Mouse (Mus musculus) ES-CJ7 (cell line): ENCODE measurements around the gene Hist1h2bp.

Source experiments
- DNase-seq: peaks from one replicate; pipeline ENCODE4 v3.0.0; 2011; ENCODE audit warnings: low read depth, low spot score

Gene Hist1h2bp

DNA sequence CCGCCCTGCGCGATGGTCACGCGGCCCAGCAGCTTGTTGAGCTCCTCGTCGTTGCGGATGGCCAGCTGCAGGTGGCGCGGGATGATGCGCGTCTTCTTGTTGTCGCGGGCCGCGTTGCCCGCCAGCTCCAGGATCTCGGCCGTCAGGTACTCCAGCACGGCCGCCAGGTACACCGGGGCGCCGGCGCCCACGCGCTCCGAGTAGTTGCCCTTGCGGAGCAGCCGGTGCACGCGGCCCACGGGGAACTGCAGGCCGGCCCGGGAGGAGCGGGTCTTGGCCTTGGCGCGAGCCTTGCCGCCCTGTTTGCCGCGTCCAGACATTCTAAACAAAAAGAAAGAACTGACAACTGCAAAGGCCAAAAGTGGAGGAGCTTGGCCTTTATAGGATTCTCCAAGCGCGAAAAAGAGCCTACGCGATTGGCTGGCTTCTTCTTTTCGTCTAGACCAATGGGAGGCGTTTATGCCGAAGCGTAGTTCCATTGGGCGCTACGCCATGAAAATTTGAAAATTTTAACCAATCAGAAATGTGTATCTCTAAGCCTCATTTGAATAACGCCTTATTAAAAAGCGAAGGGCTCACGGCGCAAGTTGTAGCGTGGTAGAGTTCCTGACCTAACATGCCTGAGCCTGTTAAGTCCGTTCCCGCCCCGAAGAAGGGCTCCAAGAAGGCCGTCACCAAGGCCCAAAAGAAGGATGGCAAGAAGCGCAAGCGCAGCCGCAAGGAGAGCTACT, at the start of gene Hist1h2bp, which contains the start of gene Hist1h2an:
Gene Hist1h2bp (plus strand): TSS at position 563 of the 731 bp plus-strand sequence.
Gene Hist1h2an (minus strand): TSS at position 320 of the 731 bp plus-strand sequence.
- DNase-seq = peak; percentile 98

DNA sequence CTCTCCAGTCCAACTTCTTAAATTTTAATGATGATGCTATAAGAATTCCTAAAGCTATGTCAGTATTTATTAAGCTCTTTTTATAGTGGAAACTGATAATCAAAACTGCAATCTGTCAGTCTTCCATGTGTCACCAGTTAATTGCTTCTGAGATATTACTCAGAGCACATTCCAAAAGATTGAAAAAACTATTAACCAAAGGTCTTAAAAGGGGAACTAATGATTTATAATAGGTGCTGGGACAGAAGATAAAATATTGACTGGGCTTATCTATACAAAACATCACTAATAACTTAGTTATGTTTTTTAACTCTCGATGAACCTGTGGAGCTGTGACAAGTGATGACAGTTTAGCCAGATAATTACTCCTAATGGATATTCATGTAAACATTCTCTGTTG, 42.3 kb upstream of the Hist1h2bp start:
- DNase-seq = no peak

DNA sequence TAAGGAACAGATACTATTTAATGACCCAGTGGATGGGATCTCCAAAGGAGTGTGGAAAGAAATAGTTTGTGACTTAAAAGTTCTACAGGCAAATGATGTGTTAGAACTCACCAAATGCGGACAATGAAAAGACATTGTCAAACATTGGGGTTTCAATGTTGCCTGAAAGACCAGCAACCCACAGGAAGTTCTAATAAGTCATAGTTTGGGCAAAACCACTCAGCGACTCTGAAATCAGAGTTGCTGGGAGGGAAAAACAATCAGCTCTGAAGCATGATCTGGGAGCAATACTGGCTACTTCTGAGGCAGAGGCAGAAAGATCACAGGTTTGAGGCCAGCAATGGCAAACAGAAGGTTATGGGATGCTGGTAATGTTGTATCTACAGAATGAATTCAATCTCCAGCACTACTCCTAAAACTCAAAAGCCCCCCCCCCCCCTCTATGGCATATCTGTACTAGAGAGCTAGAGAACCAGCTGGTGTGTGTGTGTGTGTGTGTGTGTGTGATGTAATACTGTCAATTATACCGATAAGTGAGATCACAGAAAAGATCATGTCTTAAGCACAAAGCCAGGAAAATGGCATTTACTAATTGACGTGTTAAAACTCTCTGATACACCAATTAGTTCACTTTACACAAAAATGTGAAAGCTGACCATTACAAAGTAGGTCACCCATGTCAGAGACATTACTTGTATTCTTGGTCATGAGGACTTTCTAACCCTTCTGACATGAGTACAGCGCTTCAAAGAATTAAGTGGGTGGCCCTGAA, 37.7 kb upstream of the Hist1h2bp start:
- DNase-seq = peak; percentile 71

DNA sequence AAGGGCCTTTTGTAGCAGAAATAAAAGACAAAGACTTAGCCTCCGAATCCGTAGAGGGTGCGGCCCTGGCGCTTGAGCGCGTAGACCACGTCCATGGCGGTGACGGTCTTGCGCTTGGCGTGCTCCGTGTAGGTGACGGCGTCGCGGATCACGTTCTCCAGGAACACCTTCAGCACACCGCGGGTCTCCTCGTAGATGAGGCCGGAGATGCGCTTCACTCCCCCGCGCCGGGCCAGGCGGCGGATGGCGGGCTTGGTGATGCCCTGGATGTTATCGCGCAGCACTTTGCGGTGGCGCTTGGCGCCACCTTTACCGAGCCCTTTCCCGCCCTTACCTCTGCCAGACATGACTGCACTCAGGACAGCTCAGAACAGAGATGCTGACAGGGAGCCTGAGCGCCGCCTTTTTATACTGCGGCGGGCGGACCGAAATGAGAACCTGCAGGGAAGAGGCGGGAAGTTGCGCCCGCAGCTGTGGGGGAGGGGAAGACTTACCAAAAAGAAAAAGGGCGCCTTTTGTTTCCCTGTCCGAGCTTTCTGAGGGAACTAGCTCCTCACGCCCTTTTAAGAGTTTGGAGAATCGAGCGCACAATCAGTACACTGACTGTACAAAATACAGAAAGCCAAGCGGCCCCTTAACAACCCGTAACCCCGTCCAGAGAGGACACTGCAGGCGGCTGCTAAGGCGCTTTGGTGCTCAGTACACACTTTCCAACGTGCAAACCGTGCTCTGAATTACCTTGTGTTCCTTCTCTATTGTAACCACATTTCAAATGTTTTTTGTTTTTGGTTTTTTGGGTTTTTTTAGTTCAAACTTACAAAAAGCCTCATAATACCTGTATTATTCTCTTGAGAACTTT, 36.9 kb upstream of the Hist1h2bp start, which contains the start of gene Hist1h4k:
Gene Hist1h4k (minus strand): TSS at position 347 of the 859 bp plus-strand sequence.
- DNase-seq = peak; percentile 96

DNA sequence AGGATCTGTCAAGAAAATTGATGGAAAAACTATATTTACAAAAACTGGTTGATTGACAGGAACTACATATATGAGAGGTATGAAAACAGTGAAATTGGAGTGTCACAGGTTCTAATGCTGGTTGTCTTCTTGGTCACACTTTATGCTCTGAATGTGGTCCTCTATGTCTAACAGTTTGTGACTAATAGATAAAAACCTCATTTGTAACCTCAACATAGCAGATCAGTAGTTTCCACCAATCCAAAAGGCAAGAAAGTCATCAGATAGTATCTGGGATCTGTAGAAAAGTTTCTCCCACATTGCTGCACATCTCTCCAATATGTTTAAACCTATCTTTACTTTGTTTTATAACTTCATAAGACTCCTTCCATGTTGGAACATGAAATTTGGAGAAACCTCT, 35.8 kb upstream of the Hist1h2bp start:
- DNase-seq = no peak

DNA sequence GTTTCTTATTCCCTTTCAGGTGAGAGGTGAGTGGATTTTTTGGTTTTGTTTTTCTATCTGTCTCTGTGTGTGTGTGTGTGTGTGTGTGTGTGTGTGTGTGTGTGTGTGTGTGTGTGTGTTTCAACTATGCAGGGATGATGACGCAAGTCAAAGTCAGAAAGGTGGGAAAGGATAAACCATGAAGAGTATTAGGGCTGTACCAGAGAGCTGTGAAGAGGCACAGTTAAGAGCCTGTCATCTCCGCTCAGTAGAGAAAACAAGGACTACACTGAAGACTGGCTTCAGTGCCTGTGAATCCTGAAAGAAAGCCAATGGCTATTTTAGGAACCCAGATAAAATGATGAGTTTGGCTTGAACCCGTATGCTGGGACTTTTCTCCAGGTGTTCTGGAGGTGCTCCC, 35.4 kb upstream of the Hist1h2bp start:
- DNase-seq = peak; percentile 33

DNA sequence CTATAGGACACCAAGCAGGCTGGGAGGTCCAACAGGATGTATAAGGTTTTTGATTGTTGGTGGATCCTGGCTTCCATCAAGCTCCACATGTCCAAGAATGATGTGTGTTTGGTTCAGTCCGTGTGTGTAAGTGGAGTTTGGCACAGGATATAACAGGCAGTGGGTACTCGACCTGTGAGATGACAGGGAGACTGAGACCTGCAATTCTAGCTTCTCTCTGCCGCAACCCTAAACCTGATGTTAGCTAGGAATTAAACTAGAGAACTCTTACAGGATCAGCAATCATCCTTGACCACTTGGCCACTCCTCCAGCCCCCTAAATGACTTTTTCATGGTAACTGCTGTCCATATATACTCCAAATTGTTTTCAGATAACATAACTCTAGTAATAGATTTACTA, 34.9 kb upstream of the Hist1h2bp start:
- peak; percentile 60 for DNase-seq

DNA sequence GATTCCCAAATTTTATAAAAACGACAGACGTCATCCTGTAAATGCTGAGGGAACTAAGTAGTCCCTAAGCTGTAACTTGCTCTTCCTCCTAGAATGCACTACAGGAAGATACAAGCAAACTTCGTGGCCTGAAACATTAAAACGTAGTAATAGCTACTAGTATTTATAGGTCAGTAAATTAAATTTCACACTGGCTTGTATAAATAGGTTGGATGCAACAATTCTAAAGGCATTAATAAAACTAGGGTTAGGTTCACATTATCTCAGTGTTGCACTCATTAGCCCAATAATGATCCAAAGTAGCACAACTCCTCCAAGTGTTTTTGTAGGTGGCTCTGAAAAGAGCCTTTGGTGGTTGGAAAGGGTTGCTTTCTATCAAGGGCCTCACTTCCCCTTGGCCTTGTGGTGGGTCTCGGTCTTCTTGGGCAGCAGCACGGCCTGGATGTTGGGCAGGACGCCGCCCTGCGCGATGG, 34.2 kb upstream of the Hist1h2bp start:
- peak; percentile 60 for DNase-seq

DNA sequence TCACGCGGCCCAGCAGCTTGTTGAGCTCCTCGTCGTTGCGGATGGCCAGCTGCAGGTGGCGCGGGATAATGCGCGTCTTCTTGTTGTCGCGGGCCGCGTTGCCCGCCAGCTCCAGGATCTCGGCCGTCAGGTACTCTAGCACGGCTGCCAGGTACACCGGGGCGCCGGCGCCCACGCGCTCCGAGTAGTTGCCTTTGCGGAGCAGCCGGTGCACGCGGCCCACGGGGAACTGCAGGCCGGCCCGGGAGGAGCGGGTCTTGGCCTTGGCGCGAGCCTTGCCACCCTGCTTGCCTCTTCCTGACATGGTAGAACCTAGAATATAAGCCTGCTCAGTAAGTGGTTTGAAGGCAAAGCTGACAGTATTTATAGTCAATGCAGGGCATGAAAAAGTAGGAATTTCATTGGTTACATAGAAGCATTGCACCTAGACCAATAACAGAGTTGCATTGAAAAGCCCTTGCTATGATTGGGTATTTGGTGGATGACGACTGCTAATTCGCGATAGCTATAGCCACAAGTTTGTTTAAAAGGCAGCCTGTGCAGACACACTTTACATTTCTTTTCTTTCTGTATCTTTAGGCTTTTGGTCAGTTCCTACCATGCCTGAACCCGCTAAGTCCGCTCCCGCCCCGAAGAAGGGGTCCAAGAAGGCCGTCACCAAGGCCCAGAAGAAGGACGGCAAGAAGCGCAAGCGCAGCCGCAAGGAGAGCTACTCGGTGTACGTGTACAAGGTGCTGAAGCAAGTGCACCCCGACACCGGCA, 33.6 kb upstream of the Hist1h2bp start, which contains the start of the genes Hist1h2ak and Hist1h2bn:
Gene Hist1h2ak (minus strand): TSS at position 304 of the 762 bp plus-strand sequence.
Gene Hist1h2bn (plus strand): TSS at position 600 of the 762 bp plus-strand sequence.
- DNase-seq = peak; percentile 99

DNA sequence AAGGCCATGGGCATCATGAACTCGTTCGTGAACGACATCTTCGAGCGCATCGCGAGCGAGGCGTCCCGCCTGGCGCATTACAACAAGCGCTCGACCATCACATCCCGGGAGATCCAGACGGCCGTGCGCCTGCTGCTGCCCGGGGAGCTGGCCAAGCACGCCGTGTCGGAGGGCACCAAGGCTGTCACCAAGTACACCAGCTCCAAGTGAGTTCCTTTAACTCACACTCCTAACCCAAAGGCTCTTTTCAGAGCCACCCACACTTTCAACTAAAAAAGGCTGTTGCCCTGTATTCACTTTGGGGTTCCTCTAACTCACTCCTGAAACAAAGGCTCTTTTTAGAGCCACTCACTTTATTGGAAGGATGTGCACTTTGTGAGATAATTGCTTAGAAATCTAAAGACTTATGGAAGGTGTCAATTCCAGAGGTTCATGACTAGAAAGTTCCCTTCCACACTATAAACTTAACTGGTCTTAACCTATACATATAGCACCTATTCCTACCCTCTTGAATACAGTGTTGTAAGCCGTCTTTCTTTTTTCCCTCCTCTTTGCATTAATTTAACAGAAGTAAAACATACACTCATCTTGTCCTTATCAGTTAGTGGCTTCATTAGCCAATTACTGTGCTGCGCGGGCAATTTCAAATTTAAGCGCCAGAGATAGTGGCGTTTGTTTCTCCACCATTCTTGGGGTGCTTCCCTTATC, 32.8 kb upstream of the Hist1h2bp start:
- peak; percentile 76 for DNase-seq

DNA sequence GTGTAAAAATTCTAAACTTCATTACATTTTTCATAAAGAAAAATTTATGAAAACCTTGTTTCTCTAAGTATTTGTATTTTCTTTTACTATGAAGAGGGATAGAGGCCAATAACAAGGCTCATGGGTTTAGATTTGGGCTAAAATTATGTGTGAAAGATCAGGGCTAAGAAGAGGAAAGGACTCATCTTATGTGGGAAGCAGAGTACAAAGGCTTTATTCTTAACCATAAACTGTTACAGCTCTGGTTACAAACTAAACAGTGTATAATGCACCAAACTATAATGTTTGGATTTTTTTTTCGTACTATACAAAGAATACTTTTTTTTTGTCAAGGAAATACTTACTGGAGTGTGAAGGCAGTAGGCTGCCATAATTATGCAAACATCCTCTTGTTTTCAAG, 31.6 kb upstream of the Hist1h2bp start:
- DNase-seq = no peak

DNA sequence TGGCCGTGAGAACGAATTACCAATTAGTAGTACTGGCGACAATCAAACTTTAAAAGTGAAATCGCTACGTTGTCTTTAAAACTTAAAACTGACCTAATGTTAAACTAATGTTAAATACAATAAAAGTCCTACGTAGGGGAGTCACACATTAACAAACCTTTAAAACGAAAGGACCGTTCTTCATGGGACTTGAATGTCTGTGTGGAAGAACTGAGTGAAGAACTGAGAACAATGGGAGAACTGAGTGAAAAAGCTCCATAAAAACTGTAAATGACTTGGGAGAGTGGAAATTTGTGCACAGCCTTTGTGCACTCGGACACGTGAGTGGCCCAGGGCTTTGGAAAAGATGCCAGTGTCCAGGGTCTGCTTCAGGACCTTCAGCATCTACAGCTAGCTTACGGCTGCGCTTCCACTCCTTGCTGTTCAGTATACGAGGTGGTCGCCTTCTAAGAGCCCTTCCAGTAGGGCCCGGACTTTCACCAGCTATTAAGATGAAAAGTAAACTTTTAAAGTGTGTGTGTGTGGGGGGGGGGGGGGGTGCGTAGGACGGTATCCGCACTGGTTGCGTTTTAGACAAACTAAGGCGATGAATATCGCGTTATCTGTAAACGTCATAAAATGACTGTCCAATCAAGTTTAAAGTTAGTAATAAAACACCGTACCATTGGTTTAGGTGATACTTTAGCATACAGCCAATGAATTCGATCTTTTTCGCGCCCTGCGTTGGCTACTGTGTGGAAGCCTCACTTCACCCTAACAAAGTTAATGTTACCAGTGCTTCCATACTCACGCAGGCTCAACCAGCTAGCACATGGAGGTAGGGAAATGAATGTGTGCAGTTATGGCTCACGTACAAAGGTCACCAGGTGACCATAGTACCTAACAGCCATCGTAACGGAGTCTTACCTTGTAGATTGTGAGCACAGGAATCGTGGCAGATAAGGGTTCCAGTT, 8.2 kb upstream of the Hist1h2bp start:
- peak; percentile 94 for DNase-seq

DNA sequence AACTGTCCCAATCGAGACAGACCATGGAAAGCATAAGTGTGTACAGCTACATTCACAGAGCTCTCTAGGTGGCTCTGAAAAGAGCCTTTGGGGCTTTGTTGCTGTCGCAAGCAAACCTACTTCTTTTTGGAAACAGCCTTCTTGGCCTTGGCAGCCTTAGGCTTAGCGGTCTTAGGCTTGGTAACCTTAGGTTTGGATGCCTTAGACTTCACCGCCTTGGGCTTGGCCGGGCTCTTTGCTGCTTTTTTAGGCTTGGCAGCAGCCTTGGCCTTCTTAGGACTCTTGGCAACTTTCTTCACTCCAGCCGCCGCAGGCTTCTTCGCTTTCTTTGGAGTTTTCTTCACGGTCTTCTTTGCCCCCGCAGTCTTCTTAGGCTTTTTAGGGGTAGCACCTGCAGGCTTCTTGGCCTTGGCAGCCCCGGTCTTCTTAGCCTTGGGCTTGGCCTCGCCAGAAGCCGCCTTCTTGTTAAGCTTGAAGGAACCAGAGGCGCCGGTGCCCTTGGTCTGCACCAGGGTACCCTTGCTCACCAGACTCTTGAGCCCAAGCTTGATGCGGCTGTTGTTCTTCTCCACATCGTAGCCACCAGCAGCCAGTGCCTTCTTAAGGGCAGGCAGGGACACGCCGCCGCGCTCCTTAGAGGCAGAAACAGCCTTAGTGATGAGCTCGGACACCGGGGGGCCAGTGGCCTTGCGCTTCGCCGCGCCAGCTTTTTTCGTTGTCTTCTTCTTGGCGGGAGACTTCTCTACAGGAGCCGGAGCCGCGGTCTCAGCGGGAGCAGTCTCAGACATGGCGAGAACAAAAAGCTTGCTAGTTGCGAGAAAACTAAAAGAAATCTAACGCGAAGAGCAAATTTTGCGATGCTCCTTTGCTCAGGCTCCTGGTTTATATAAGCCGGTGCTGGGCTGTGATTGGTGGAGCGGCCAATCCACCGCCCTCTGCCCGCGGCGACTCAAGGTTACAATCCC, 7.2 kb upstream of the Hist1h2bp start, which contains the start of gene Hist1h1b:
Gene Hist1h1b (minus strand): TSS at position 859 of the 965 bp plus-strand sequence.
- peak; percentile 91 for DNase-seq

DNA sequence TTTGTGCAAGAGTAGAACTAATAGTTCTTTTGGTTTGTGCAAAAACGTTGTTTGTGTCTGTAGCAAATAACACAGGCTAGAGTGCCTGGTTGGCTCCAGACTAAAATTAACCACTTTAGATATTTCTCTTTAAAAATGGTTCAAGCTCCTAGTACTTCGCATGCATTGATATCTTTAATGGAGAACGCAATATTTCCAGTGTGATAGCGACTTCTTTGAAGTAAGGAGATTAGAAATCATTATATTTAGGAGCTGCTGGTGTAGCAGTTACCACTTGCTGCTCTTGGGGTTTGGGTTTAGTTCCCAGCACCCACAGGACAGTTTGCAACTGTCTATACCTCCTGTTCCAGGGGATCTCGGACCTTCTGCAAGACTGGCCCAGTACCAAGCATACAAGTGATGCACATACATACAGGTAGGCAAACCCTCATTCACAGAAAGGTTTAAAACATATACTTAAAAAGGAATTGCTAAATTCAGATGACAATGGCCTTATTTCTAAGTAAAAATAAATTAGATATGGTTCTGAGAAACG, 6.2 kb upstream of the Hist1h2bp start:
- peak; percentile 44 for DNase-seq

DNA sequence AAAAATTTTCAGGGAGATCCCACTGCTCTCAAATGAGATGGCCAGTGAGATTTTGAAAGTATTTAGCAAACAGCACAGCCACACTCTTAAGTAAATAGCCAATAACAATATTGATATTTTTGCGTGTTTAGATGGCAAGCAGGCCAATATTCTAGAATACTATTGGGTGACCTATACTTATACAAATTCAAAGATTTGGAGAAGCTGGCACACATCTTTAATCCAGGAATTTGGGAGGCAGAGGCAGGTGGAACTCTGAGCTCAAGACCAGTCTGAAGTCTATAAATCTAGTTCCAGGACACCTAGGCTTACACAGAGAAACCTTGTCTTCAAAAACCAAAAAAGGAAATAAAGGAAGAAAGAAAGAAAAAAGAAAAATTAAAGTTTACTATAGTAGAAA, 5.6 kb upstream of the Hist1h2bp start:
- no peak for DNase-seq

DNA sequence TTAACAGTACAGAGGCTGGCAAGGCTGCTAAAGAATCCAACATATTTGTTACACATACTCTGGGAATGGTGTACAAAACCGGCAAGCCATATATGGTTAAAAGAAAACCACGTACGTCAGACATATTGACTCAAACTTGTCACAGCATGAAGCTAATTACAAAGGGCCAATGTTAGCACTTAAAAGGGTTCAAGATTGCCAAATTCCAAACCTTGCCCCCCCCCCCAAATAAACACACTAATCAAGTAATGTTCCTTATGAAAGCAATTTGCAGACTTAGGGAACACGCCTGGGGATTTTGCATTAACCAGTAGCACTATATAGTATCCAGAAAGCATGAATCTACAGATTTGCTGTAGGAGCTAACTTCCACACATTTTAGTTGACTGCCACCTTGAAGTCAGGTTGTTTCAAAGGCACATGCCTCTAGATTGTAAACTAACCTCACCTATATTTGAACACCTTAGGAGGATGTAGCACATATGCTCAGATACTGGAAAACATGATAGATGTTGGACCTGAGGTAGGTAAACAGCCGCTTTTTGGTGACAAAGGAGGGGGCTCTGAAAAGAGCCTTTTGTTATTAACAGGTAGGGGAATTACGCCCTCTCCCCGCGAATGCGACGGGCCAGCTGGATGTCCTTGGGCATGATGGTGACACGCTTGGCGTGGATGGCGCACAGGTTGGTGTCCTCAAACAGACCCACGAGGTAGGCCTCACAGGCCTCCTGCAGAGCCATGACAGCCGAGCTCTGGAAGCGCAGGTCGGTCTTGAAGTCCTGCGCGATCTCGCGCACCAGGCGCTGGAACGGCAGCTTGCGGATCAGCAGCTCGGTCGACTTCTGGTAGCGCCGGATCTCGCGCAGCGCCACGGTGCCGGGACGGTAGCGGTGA, 4.7 kb upstream of the Hist1h2bp start:
- peak; percentile 86 for DNase-seq
